Comparison of ENCODE assay signal across 23 mouse cellular contexts in genomic region chr3:89885766-89886165, GRCm38 (mm10).
"Had no signal": no experiment of that assay in that cellular context is flagged by ENCODE, and none has a peak within 500 bp of the region (broad histone marks: within the 10 kb centered on the region; RNA-seq: fewer than 3 reads in every experiment).

No protein-coding gene starts in this region.

- H3K36me3 ChIP-seq: hindbrain, embryonic 10.5 days; hindbrain, embryonic 12.5 days; hindbrain, embryonic 15.5 days; limb, embryonic 10.5 days; limb, embryonic 12.5 days; liver, embryonic 13.5 days had no signal

- H3K9ac ChIP-seq: hindbrain, embryonic 12.5 days; hindbrain, embryonic 15.5 days; limb, embryonic 12.5 days; liver, embryonic 13.5 days had no signal

- H3K4me2 ChIP-seq: heart, embryonic 11.5 days; hindbrain, embryonic 12.5 days; hindbrain, embryonic 15.5 days; limb, embryonic 12.5 days; liver, embryonic 13.5 days had no signal

- ATAC-seq: hindbrain, postnatal 0 days; intestine, embryonic 16.5 days had no signal

- H3K27me3 ChIP-seq: hindbrain, embryonic 12.5 days; hindbrain, embryonic 15.5 days; limb, embryonic 12.5 days; liver, embryonic 13.5 days had no signal

- H3K9me3 ChIP-seq: hindbrain, embryonic 10.5 days; hindbrain, embryonic 12.5 days; hindbrain, embryonic 15.5 days; limb, embryonic 10.5 days; limb, embryonic 12.5 days; liver, embryonic 13.5 days had no signal

- H3K4me3 ChIP-seq: gastrocnemius, adult 2 months; hindbrain, embryonic 10.5 days; hindbrain, embryonic 12.5 days; hindbrain, embryonic 15.5 days; layer of hippocampus, adult 2 months; left cerebral cortex, adult 2 months; limb, embryonic 10.5 days; limb, embryonic 12.5 days; liver, embryonic 13.5 days had no signal

- H3K27ac ChIP-seq: gastrocnemius, adult 2 months; hindbrain, embryonic 10.5 days; hindbrain, embryonic 12.5 days; hindbrain, embryonic 15.5 days; hindbrain, postnatal 0 days; layer of hippocampus, adult 2 months; left cerebral cortex, adult 2 months; limb, embryonic 10.5 days; limb, embryonic 12.5 days; liver, embryonic 13.5 days had no signal

- DNase-seq: gastrocnemius, adult 2 months; gastrocnemius, postnatal 10 days; gastrocnemius, postnatal 25 days; heart, adult 18-20 months; heart, postnatal 10 days; heart, postnatal 4 days; kidney, adult 11 months; kidney, adult 2 months; kidney, postnatal 10 days; kidney, postnatal 25 days; kidney, postnatal 4 days; liver; liver, embryonic 13.5 days had no signal

- H3K4me1 ChIP-seq: hindbrain, embryonic 12.5 days; hindbrain, embryonic 15.5 days had no signal
